Comparison of ENCODE assay signal across 28 mouse cellular contexts in genomic region chr12:36796201-36796600, GRCm38 (mm10).
"Had no signal": no experiment of that assay in that cellular context is flagged by ENCODE, and none has a peak within 500 bp of the region (broad histone marks: within the 10 kb centered on the region; RNA-seq: fewer than 3 reads in every experiment).

No protein-coding gene starts in this region.

- H3K27ac ChIP-seq: heart, adult 2 months; heart, embryonic 13.5 days; heart, embryonic 15.5 days; hindbrain, embryonic 13.5 days; hindbrain, embryonic 15.5 days; hindbrain, postnatal 0 days; kidney, embryonic 15.5 days; kidney, postnatal 0 days; limb, embryonic 12.5 days; liver, embryonic 13.5 days; liver, embryonic 15.5 days had no signal

- H3K36me3 ChIP-seq: heart, embryonic 13.5 days; heart, embryonic 15.5 days; hindbrain, embryonic 13.5 days; hindbrain, embryonic 15.5 days; kidney, embryonic 15.5 days; limb, embryonic 12.5 days; liver, embryonic 13.5 days; liver, embryonic 15.5 days had no signal

- ATAC-seq: hindbrain, postnatal 0 days; intestine, embryonic 16.5 days had no signal

- H3K27me3 ChIP-seq: heart, embryonic 13.5 days; heart, embryonic 15.5 days; hindbrain, embryonic 13.5 days; hindbrain, embryonic 15.5 days; kidney, embryonic 15.5 days; liver, embryonic 13.5 days; liver, embryonic 15.5 days had no signal

- H3K9ac ChIP-seq: heart, embryonic 13.5 days; heart, embryonic 15.5 days; hindbrain, embryonic 13.5 days; hindbrain, embryonic 15.5 days; kidney, embryonic 15.5 days; limb, embryonic 12.5 days; liver, embryonic 13.5 days; liver, embryonic 15.5 days had no signal

- H3K4me3 ChIP-seq: heart, adult 2 months; heart, embryonic 13.5 days; heart, embryonic 15.5 days; hindbrain, embryonic 13.5 days; hindbrain, embryonic 15.5 days; kidney, embryonic 15.5 days; limb, embryonic 12.5 days; liver, embryonic 13.5 days; liver, embryonic 15.5 days had no signal

- DNase-seq: gastrocnemius, postnatal 14 days; gastrocnemius, postnatal 36 days; heart, adult 11 months; heart, adult 2 months; heart, postnatal 14 days; heart, postnatal 36 days; kidney, adult 11 months; kidney, adult 2 months; kidney, adult 9 months; kidney, postnatal 14 days; kidney, postnatal 36 days; layer of hippocampus, adult 9-11 months; layer of hippocampus, postnatal 36 days; left cerebral cortex, postnatal 4 days; liver; liver, embryonic 13.5 days had no signal

- H3K4me2 ChIP-seq: heart, embryonic 11.5 days; heart, embryonic 13.5 days; heart, embryonic 15.5 days; hindbrain, embryonic 13.5 days; hindbrain, embryonic 15.5 days; kidney, embryonic 15.5 days; limb, embryonic 12.5 days; liver, embryonic 11.5 days; liver, embryonic 13.5 days; liver, embryonic 15.5 days had no signal

- H3K4me1 ChIP-seq: heart, embryonic 13.5 days; heart, embryonic 15.5 days; hindbrain, embryonic 13.5 days; hindbrain, embryonic 15.5 days; kidney, embryonic 15.5 days; liver, embryonic 13.5 days; liver, embryonic 15.5 days had no signal

- H3K9me3 ChIP-seq: heart, embryonic 13.5 days; heart, embryonic 15.5 days; hindbrain, embryonic 13.5 days; hindbrain, embryonic 15.5 days; kidney, embryonic 15.5 days; limb, embryonic 12.5 days; liver, embryonic 13.5 days; liver, embryonic 15.5 days had no signal
